Mouse (Mus musculus) hematopoietic multipotent progenitor cell, adult 10-12 weeks (in vitro differentiated cells): ENCODE data around the gene Ghrhr. TPM values are rescaled to one million over a fixed set of nuclear protein-coding genes. Genes with fewer than 3 reads are reported as not detected.

Experiments used
- polyA plus RNA-seq: library from polyadenylated mRNA; stranded (reverse); fragments of >175 nt; gene quantifications from 2 replicates; pipeline ENCODE4 v1.2.3, GENCODE M21; 2012; ENCODE audit warnings: low replicate concordance

Gene Ghrhr
- polyA plus RNA-seq: not detected in 2 replicates

GRCm38 (mm10) chr6:55376076-55376475, at the start of gene Ghrhr:
Gene Ghrhr (plus strand): TSS chr6:55376295.

DNA sequence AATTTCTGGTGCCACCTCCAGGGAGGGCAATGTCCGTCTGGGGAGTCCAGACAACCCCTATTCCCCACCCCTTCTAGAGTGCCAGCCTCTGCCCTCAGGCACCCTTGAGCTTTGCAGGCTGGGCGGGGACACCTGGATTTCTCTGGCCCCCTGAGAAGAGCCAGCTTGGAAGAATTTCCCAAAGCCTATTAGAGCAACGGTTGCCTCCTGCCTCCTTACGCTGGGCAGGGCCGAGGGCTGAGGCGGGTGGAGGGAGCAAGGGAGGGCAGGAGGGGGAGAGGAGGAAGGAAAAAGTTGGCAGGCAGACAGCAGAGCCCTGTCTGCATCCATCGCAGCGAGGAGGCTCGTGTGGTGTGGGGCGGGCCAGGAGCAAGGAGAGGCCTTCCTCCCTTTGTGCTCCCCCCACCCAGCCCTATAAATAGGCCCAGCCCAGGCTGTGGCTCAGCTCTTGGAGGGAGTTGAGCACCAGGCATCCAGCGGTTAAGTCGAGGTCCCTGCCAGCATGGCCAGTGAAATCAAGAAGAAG, 40.0 kb upstream of the Ghrhr start, which contains the start of gene Aqp1:
Gene Aqp1 (plus strand): TSS at position 444 of the 526 bp plus-strand sequence.

Other genes starting within 250 kb of the Ghrhr start
- gene Crhr2, start 243.3 kb upstream of the Ghrhr start, polyA plus RNA-seq: not detected in 2 replicates
- not detected in 2 replicates for gene Inmt, start 201.3 kb upstream of the Ghrhr start, polyA plus RNA-seq
- 0.06 TPM in 1 of 2 replicates, not detected in the other for gene Mindy4, start 172.9 kb upstream of the Ghrhr start, polyA plus RNA-seq
- 1.2 and 83.7 TPM in 2 replicates for gene Aqp1, start 39.9 kb upstream of the Ghrhr start, polyA plus RNA-seq
- gene Adcyap1r1, start 75.7 kb downstream of the Ghrhr start, polyA plus RNA-seq: not detected in 2 replicates